Mouse (Mus musculus): ENCODE measurements around the gene 2900026A02Rik.

- TF ChIP-seq CTCF (IDR thresholded peaks at IDR 0.05; ENCODE audit: extremely low read depth, insufficient read length, insufficient replicate concordance, low read depth, low read length) (no peak), POLR2A (IDR thresholded peaks at IDR 0.05; ENCODE audit: low read depth, low read length) (no peak)
Measured at GRCm38 (mm10) chr5:113158759-113159355, 62.2 kb downstream of the 2900026A02Rik start.

Measured in small intestine, adult 2 months (tissue).